Mouse (Mus musculus): ENCODE measurements around the gene Cabp4. TPM values are rescaled to one million over a fixed set of nuclear protein-coding genes. Genes with fewer than 3 reads are reported as not detected.
"Not testable (repeated sequence)": the region's sequence is repeated elsewhere in the genome, so short reads cannot be mapped to it uniquely, and the experiment has no call there.

Gene Cabp4
- total RNA-seq, 2 experiments from 2014 or later: not detected

DNA sequence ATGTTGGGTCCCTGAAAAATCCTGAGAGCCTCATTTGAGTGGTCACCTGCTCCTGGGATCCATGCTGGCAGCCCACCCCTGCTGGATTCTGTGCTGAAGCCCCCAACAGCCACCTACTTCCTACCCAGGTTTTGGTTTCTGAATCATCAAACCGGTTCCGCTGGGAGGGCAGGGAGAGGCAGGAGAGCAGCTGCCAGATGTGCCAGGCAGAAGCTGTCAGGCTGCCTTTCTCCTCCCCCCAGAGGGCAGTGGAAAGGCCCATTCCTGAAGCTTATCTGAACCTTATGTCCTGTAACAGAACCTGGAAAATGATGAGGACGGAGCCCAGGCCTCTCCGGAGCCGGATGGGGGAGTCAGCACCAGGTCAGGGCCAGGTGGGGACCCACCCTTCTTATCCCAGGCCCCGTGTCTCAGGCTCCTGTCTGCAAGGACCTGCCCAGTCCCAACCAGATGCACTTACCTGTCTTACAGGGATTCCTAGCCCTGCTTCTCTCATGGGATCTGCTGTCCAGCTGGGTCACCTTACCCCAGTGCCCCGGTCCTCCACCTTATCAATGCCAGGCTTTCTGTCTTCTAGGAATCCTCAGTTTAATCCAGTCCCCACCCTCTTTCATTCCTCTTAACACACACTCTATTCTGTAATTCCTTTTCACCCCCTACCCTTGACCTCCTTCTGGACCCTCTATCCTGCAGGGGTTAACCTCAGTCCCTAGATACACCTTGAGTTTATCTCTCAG lies 16.9 kb downstream of the Cabp4 start:
- intact Hi-C loops (cut with DNase I): loop anchor here (2.0 kb wide), 1 partner anchor 36 kb away; the partner anchor contains the start of gene Rps6kb2
- peak in 1 of 2 experiments; percentile 27 for DNase-seq

DNA sequence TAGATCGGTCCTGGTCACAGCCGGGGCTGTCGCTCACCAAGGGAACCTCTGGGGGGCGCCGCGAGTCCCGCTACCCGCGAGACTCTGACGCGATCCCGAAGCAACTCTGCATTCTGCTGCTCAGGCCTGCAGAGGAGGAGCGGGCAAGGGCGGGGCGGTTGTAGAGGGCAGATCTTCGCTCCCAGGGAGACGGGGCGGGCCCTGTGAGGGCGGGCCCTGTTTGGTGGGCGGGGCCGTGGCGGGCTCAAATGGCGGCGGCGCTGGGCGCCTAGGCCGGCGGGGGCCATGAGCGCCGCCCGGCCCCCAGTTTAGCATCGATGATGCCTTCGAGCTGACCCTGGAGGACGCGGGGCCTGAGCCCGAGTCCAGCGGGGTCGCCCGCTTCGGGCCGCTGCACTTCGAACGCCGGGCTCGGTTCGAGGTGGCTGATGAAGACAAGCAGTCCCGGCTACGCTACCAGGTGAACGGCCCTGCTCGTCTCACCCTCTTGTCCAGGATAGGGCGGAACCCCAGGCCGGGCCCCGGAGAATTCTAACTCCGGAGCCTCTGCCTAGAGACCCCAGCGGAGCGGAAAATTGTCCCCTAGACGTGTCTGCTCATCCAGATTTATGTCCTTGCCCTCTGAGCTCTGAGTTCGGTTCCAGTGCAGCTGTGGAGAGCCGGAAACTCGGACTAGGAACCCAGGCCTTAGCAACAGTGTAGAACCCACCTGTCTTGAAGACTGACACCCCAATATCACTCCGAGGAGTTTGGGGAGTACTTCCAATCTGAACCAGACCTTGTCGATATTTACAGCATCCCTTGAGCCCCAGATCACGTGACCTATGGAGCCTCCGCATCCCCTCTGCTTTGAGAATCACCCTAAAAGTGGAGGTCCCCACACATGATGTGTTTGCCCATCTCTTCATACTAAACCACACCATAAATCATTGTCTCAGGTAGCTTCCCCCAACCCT lies 17.8 kb downstream of the Cabp4 start, which contains the start of gene Aip:
Aip (minus strand) TSS at position 118 of the 956 bp plus-strand sequence.
- intact Hi-C loops (cut with DNase I): loop anchor here (2.0 kb wide), 1 partner anchor 37 kb away; the partner anchor contains the start of gene Rps6kb2
- peak; percentile 99 for DNase-seq

DNA sequence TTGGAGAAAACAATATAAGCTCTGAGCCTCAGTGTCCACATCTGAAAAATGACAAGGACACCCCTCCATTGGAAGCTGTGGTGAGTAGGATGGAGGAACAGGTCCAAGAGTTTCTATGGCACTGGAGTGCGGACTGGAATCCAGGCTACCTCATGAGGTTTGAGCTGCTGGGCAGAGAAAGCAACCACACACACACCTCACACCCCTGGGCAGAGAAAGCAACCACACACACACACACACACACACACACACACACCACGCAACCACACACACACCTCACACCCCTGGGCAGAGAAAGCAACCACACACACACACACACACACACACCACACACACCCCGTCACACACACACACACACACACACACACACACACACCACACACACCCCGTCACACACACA lies 18.6 kb downstream of the Cabp4 start:
- DNase-seq: peak in 1 of 2 experiments; percentile 28
- intact Hi-C loops (cut with DNase I): not testable (repeated sequence)

DNA sequence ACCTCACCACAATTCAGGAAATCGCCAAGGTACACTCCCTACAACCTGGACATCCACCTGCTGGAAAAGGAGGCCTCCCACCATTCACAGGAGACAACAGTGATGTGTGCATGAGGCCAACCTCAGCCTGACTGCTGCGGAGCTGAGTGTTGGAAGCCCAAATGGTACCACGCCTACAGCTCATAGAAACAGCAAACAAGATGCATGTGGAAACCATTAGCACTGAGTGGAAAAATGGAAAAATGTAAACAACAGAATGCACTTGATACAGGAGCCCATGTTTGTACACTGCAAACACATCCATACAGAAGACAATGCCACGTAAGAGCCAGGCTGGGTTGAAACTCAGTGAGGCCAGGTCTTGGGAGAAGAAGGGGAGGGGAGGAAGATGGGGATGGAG lies 19.4 kb downstream of the Cabp4 start:
- intact Hi-C loops (cut with DNase I): no loop called here

DNA sequence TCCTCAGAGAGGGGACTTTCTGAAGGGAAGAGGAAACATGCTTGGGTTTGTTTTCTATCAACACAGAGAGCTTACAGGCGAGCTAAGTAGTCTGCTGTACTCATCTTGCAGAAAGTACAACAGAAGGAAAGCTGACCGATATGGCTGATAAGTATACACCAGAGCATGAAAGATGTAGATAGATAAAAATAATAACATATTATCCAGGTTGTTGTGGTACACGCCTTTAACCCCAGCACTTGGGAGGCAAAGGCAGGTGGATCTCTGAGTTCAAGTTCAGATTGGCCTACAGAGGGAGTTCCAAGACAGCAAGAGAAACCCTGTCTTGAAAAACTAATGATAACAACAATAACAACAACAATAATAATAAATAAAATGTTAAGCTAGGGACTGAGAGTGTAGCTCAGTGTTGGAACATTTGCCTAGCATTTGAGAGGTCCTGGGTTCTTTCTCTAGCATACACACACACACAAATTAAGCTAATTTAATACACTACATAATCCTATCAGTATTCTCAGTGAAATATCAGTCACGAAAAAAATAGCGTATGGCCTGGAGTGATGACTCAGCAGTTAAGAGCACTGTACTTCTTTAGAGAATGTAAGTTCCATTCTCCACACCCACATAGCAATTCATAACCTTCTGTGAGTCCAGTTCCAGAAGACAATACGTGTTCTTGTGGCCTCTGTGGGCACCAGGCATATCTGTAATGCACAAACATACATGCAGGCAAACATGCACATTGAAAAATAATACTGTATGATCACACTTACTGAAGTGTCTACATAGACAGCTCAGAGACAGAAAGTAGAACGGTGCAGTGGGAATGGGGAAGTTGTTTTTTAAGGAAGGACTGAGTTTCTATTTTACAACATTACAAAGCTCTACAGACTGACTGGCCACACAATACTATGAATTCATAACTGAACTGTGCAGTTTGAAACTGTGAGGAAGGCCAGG lies 21.1 kb downstream of the Cabp4 start:
- no peak for DNase-seq
- intact Hi-C loops (cut with DNase I): no loop called here

More for the DNA sequence above, 19.4 kb downstream of the Cabp4 start:
- DNase-seq: no peak

DNA sequence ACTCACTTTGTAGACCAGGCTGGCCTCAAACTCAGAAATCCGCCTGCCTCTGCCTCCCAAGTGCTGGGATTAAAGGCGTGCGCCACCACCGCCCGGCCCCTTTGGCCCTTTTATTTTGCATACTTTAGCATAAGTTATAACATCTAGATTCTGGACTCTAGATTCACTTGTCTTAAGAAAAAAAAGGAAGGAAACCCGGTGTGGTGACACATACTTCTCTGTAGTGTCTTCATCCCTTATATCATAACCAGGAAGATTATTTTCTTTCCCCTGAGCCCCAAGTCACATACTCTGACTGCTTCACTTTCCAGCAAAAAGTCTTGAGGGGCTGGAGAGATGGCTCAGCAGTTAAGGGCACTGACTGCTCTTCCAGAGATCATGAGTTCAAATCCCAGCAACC lies 21.9 kb downstream of the Cabp4 start:
- intact Hi-C loops (cut with DNase I); DNase-seq: not testable (repeated sequence)

DNA sequence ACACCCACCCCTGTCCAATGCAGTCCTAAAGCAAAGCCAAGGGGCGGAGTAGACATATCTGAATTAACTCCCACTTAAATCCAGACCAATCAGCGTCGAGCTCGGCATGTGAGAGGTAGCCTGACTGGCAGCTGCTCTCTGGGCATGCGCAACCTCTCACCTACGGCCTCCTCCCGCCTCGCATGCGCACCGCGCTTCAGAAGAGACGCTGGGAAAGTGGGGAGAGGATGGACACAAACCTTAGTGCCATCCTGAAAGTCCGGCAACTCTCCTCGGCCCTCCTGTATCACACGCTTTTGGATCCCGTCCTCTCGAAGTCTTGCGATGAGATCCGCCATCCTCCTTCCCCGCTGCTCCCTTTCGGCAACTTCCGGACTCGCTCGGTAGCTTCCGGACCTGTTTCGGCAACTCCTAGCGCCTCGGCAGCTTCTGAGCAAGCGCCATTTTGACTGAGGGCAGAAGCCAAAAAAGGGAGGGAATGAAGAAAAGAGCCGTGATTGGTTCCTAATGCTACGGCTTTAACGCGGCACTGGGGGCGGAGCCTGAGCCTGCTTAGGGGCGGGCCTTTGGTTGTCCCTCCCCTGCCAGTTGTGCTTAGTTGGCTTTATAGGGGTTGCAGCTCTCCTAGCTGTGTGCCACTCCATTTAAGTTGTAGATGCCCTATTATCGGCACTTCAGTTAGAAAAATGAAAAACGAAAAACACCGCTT lies 22.6 kb downstream of the Cabp4 start:
- DNase-seq: peak; percentile 99 to 100
- intact Hi-C loops (cut with DNase I): no loop called here

DNA sequence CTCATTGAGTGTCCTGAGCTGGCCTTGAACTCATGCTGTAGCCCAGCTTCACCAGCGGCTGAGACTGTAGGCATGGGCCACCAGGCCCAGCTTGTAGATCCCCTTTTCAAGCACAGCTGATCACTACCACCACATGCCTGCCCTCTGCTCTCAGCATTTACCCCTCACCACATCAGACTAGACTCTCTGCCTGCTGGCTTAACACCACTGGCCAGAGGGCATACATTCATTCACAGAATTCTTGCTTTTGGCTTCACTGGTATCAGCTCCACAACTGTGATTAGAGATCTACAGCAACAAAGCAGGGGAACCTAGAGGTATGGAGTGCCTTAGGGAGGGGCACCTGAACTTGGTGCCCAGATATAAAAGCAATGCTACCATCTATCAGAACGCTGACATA lies 23.3 kb downstream of the Cabp4 start:
- intact Hi-C loops (cut with DNase I): no loop called here
- DNase-seq: no peak

DNA sequence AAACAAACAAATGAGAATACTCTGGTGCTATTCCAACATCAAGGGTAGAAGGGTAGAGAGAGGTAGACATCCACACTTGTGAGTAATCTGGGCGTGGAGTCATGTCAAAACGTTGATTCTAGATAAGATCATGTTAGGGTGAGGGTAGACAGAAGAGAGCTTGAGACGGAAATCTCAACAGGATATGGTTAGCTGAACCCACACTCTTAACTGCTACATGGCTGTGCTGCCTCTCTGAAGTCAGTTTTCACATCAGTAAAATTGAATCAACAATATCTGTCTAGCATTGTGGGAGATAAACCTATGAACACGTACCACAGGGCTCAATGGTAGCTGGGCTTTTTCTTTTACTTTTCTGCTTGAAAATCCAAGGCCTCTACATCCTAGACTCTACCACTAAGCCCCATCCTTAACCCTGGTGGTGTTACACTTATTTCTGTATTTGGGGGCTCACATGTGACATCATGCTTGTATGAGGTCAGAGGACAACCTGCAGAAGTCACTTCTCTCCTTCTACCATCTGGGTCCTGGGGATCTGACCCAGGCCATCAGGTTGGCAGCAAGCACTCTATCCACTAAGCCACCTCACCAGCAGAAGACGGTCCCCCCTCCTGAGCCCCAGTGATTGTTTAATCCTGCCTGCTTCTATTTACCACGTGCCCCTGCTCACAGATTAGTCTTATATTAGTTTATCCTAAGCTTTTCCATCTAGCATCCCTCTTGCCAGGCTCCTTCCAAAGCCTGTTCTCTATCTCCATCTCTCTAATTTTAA lies 23.9 kb downstream of the Cabp4 start:
- no peak for DNase-seq
- intact Hi-C loops (cut with DNase I): no loop called here

DNA sequence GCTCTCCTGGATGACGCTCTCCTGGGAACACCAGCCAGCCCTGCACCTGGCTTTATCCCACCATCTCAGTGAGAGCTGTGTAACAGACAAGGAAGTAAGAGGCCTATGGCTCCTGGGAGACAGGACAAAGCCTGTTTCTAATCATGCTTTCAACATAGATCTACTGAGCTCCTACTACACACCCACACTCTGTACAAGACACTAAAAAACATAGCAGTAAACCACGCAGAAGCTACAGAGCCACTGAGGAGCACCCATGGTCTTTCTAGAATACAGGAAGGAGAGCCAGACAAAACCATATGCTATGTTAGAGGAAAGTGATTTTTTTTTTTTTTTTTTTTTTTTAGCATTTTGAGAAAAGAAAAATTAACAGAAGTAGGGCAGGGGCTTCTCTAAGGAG lies 25.5 kb downstream of the Cabp4 start:
- no peak for DNase-seq
- intact Hi-C loops (cut with DNase I): no loop called here

DNA sequence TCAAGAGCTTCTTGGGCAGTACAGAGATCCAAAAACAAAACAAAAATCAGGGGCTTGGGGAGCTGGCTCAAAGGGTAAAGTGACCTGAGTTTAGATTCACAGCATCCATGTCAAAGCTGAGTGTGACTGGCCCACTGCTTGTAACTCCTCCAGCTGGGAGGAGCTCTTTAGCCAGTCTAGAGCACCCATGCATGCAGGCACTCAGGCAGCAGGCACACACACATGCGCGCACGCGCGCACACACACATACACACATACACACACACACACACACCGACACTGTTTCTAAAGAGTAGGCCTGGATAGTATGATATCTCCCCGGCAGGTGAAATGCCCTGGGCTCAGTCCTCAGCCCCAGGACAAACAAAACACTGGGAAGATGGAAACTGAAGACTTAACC lies 26.8 kb downstream of the Cabp4 start:
- intact Hi-C loops (cut with DNase I): no loop called here
- DNase-seq: no peak

DNA sequence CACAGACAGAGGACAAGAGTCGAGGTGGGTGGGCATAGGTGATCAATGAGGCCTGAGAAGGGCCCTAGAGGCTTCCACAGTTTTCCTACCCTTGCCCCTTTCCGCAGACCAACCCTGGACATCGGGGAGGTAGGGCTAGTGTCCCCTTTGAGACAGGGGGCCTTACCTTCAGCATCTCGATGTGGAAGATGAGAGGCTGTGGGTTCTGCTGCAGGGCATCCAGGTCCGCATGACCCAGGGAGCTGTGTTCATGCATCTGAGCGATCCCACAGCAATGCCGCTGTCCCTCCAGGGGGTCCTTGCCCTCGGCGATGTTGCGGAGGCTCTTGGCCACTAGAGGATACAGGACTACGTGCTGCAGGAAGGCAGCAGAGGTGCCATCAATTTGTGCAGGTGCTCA lies 28.0 kb downstream of the Cabp4 start:
- intact Hi-C loops (cut with DNase I): no loop called here
- DNase-seq: no peak

DNA sequence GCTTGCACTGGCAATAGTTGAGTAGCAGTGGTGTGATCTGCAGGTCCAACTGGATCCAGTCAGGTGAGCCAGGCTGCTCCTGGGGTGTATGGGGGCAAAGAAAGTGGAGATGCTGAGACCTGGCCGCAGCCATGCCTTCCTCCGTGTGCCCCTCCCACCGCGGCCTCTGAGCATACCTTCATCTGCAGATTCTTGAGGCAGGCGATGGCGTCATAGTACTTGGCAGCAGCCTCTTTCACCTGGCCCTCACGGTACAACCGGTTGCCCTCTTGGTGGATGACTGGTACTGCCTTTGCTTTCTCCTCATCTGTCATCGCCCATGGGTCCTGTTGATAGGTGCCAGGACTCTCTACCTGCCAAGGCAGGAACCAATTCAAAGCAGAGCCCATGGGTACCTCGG lies 28.7 kb downstream of the Cabp4 start:
- intact Hi-C loops (cut with DNase I): no loop called here
- no peak for DNase-seq

DNA sequence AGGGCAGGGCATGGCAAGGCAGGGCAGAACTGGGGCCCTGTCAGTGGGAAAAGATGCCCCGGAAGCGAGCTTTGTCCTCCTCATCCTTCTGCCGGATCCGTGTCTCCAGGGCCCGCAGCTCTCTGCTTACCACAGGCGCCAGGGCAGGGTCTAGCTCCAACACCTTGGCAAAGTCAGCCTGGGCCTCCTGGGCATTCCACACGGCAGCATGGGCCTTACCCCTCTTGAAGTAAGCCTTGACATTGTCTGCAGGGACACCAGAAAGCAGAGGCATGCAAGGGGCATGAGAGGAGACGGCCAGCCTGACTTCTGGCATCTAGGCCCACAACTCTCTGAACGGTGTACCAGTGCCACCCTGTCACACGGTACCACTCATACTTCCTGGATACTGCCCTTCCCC lies 29.3 kb downstream of the Cabp4 start:
- intact Hi-C loops (cut with DNase I): no loop called here

DNA sequence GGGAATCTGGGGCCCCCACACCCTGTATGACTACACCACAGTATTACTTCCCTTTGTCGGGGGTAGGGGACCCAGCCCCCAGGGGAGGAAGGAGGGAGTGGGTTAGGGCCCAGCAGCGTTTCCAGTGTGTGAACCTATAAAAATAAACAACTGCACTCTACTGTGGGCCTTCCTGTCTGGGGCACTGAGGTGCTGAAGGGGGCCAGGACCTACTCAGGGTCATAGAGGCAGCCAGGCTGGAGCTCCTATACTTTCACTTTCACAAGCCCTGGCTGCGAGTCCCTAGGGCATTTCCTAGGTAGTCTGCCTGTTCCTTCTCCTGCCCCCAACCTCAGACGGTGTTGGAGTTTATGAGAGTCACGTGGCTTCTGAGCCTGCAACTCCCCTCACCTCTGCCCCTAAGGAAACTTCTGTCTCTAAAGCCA lies 30.0 kb downstream of the Cabp4 start:
- DNase-seq: peak; percentile 15 to 29
- intact Hi-C loops (cut with DNase I): no loop called here

More for the DNA sequence above, 29.3 kb downstream of the Cabp4 start:
- no peak for DNase-seq

DNA sequence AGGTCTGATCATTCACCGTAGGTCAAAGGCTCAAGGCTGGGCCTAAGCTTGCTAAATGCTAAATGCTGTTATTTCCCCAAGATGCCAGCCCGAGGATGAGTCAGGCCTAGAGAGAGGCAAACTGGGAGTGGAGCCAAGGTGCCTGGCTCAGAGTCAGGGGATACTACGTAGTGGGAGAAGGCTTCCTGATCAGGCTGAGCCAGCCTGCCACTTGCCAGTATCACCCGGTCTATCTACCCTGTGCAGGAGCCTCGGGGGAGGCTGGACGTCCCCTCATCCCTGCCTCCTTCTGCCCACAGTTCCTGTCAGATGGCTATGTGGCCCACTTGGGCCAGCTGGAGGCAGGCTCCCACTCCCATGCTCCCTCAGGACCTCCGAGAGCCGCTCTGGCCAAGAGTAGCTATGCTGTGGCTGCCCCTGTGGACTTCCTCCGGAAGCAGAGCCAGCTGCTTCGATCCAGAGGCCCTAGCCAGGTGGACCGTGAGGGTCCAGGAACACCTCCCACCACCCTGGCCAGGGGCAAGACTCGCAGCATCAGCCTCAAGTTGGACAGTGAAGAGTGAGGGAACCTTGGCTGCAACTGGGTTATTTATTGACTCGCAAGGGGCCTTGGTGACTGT lies 30.5 kb downstream of the Cabp4 start:
- intact Hi-C loops (cut with DNase I): no loop called here
- peak; percentile 75 to 81 for DNase-seq

DNA sequence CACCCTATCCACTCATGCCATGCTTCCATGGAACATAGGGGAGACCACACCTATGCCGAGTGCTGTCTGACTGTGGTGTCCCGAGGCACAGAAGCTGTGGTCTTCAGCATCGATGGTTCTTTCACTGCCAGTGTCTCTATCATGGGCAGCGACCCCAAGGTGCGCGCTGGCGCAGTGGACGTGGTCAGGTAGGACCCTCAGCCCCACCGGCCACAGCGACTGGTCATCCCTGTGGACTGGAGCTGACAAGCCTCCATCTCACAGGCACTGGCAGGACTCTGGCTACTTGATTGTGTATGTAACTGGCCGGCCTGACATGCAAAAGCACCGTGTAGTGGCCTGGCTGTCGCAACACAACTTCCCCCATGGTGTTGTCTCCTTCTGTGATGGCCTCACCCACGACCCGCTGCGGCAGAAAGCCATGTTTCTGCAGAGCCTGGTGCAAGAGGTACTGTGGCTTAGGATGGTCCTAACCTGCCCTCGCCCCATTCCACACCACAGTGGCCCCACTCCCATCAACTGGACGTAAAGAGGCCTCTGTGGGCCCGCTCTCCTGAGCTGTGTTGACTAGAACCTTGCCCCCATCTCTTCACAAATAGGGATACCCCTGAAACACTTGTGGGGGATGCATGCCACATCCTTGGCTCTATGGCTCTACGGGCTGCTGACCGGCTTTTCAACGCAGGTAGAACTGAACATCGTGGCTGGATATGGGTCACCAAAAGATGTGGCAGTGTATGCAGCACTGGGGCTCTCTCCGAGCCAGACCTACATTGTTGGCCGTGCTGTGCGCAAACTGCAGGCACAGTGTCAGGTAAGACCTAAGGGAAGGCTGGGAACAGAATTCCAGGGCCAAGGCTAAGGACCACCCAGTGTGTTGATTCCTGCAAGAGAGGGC lies 31.5 kb downstream of the Cabp4 start:
- DNase-seq: no peak
- intact Hi-C loops (cut with DNase I): no loop called here

All from heart, postnatal 10 days (tissue).